Mouse (Mus musculus): ENCODE measurements at regions not wholly inside any gene's neighbourhood (a gene's known extent, or its start where the extent isn't known, plus 50 kb on each side); places are given as distances from the start of the nearest gene placed in this dataset.

GRCm38 (mm10) chr5:46201639-46202456 is 344.4 kb upstream of the Lcorl start:
- Histone ChIP-seq H3K27me3 (ENCODE audit: control insufficient read depth in 1 of 2, insufficient read depth in 2 of 2, low read length in 2 of 2) (no peaks in the 10 kb centered on the region), H3K79me2 (ENCODE audit: control insufficient read depth, insufficient read depth, low read length, poor library complexity) (no peaks in the 10 kb centered on the region), H3K4me1 (ENCODE audit: control insufficient read depth in 1 of 2, insufficient read depth in 2 of 2, low read length in 2 of 2) (no peaks in the 10 kb centered on the region; a peak in 1 of 4 replicates), H3K36me3 (ENCODE audit: control insufficient read depth in 1 of 2, insufficient read depth in 2 of 2, low read length in 2 of 2) (no peaks in the 10 kb centered on the region), H3K4me3 (ENCODE audit: control insufficient read depth in 1 of 2, insufficient read depth in 1 of 2, low read depth in 2 of 2, low read length in 2 of 2) (no peak overlapping the region), H3K9ac (ENCODE audit: control insufficient read depth, low read depth, low read length, poor library complexity, severe bottlenecking) (no peak overlapping the region), H3K27ac (ENCODE audit: control insufficient read depth, low read depth, low read length) (no peak overlapping the region), H3K9me3 (replicated peaks; ENCODE audit: insufficient read depth, low read length) (no peaks in the 10 kb centered on the region)
- TF ChIP-seq RCOR1 (IDR thresholded peaks at IDR 0.05; ENCODE audit: low read depth, low read length) (no peak), MYC (IDR thresholded peaks at IDR 0.05; ENCODE audit: low read depth, low read length) (no peak), POLR2AphosphoS5 (IDR thresholded peaks at IDR 0.05; ENCODE audit: borderline replicate concordance, low read depth, low read length) (no peak), CTCF (IDR thresholded peaks at IDR 0.05 in 2 of 3, conservative IDR thresholded peaks at IDR 0.05 in 1 of 3; ENCODE audit: control insufficient read depth in 1 of 3, insufficient read depth in 1 of 3, low read depth in 2 of 3, low read length in 3 of 3, poor library complexity in 1 of 3, severe bottlenecking in 1 of 3) (no peak), NELFE (IDR thresholded peaks at IDR 0.05; ENCODE audit: low read depth, low read length) (no peak), POLR2A (IDR thresholded peaks at IDR 0.05; ENCODE audit: control insufficient read depth in 1 of 2, insufficient read depth in 1 of 2, low read depth in 1 of 2, low read length in 2 of 2, poor library complexity in 1 of 2) (no peak), RAD21 (IDR thresholded peaks at IDR 0.05; ENCODE audit: low read depth, low read length) (no peak), HCFC1 (IDR thresholded peaks at IDR 0.05; ENCODE audit: low read depth, low read length) (no peak), E2F4 (IDR thresholded peaks at IDR 0.05; ENCODE audit: borderline replicate concordance, low read depth, low read length) (no peak), ZC3H11A (IDR thresholded peaks at IDR 0.05; ENCODE audit: low read depth, low read length) (no peak), EP300 (IDR thresholded peaks at IDR 0.05; ENCODE audit: low read depth in 1 of 2, low read length in 2 of 2) (no peak), GATA1 (IDR thresholded peaks at IDR 0.05; ENCODE audit: low read depth, low read length) (no peak), ZNF384 (IDR thresholded peaks at IDR 0.05; ENCODE audit: low read depth, low read length) (no peak), SMC3 (IDR thresholded peaks at IDR 0.05; ENCODE audit: low read depth, low read length) (no peak), GABPA (IDR thresholded peaks at IDR 0.05; ENCODE audit: low read depth, low read length) (no peak), TBP (IDR thresholded peaks at IDR 0.05; ENCODE audit: low read depth, low read length) (no peak), UBTF (IDR thresholded peaks at IDR 0.05; ENCODE audit: borderline replicate concordance, insufficient read depth, low read depth, low read length) (no peak)
- no peak for DNase-seq (ENCODE audit: low read depth, low spot score)

GRCm38 (mm10) chr5:46186908-46187307 is 329.5 kb upstream of the Lcorl start:
- no peak for DNase-seq (ENCODE audit: low read depth, low spot score)
- Histone ChIP-seq H3K4me3 (ENCODE audit: control insufficient read depth in 1 of 2, insufficient read depth in 1 of 2, low read depth in 2 of 2, low read length in 2 of 2) (no peak overlapping the region), H3K36me3 (ENCODE audit: control insufficient read depth in 1 of 2, insufficient read depth in 2 of 2, low read length in 2 of 2) (no peaks in the 10 kb centered on the region), H3K27ac (ENCODE audit: control insufficient read depth, low read depth, low read length) (no peak overlapping the region), H3K4me1 (ENCODE audit: control insufficient read depth in 1 of 2, insufficient read depth in 2 of 2, low read length in 2 of 2) (no peaks in the 10 kb centered on the region), H3K9ac (ENCODE audit: control insufficient read depth, low read depth, low read length, poor library complexity, severe bottlenecking) (no peak overlapping the region), H3K79me2 (ENCODE audit: control insufficient read depth, insufficient read depth, low read length, poor library complexity) (no peaks in the 10 kb centered on the region), H3K9me3 (replicated peaks; ENCODE audit: insufficient read depth, low read length) (no peaks in the 10 kb centered on the region), H3K27me3 (ENCODE audit: control insufficient read depth in 1 of 2, insufficient read depth in 2 of 2, low read length in 2 of 2) (no peaks in the 10 kb centered on the region)
- TF ChIP-seq MAZ (IDR thresholded peaks at IDR 0.05; ENCODE audit: low read depth, low read length) (no peak), USF2 (IDR thresholded peaks at IDR 0.05; ENCODE audit: borderline replicate concordance in 1 of 2, insufficient read depth in 1 of 2, low read depth in 1 of 2, low read length in 2 of 2) (no peak), ZNF384 (IDR thresholded peaks at IDR 0.05; ENCODE audit: low read depth, low read length) (no peak), EP300 (IDR thresholded peaks at IDR 0.05; ENCODE audit: low read depth in 1 of 2, low read length in 2 of 2) (no peak), RCOR1 (IDR thresholded peaks at IDR 0.05; ENCODE audit: low read depth, low read length) (no peak), MAFK (IDR thresholded peaks at IDR 0.05; ENCODE audit: borderline replicate concordance, low read depth, low read length) (no peak), MXI1 (IDR thresholded peaks at IDR 0.05; ENCODE audit: low read depth, low read length) (no peak), CHD2 (IDR thresholded peaks at IDR 0.05; ENCODE audit: low read length) (no peak), BHLHE40 (IDR thresholded peaks at IDR 0.05; ENCODE audit: borderline replicate concordance, low read depth, low read length) (no peak), TAL1 (IDR thresholded peaks at IDR 0.05; ENCODE audit: low read length) (no peak), NELFE (IDR thresholded peaks at IDR 0.05; ENCODE audit: low read depth, low read length) (no peak)
